Mouse (Mus musculus) liver, embryonic 13.5 days (tissue): Measurements from ENCODE around the gene Rps24. TPM values are rescaled to one million over a fixed set of nuclear protein-coding genes. Genes with fewer than 3 reads are reported as not detected.

Experiments used
- ATAC-seq: fragments of 200-750 bp; cut with Nextera tagmentation; 2 replicates; pipeline ENCODE4 v1.8.0; 2017; ENCODE audit warnings: low read depth, mild to moderate bottlenecking, moderate number of reproducible peaks, moderate library complexity
- DNase-seq: peaks from one replicate; pipeline ENCODE4 v3.0.0; 2022
- H3K27ac ChIP-seq: fragments of 300-500 bp; sonication (generic); 2 replicates; pipeline ENCODE4 v1.5.1; 2015; ENCODE audit warnings: moderate library complexity, mild to moderate bottlenecking, inconsistent platforms
- H3K27me3 ChIP-seq: fragments of 300-500 bp; sonication (generic); 2 replicates; pipeline ENCODE4 v1.6.1; 2015; ENCODE audit warnings: mild to moderate bottlenecking, inconsistent platforms
- H3K36me3 ChIP-seq: fragments of 300-500 bp; sonication (generic); 2 replicates; pipeline ENCODE4 v1.6.1; 2015; ENCODE audit warnings: mild to moderate bottlenecking, inconsistent platforms
- H3K4me1 ChIP-seq: fragments of 300-500 bp; sonication (generic); replicated peaks from 2 replicates; pipeline ENCODE4 v1.6.1; 2015; ENCODE audit warnings: inconsistent platforms
- H3K4me2 ChIP-seq: fragments of 300-500 bp; sonication (generic); 2 replicates; pipeline ENCODE4 v1.6.1; 2015; ENCODE audit warnings: inconsistent platforms, mild to moderate bottlenecking, moderate library complexity
- H3K4me3 ChIP-seq: fragments of 300-500 bp; sonication (generic); replicated peaks from 2 replicates; pipeline ENCODE4 v1.5.1; 2015; ENCODE audit warnings: mild to moderate bottlenecking, inconsistent platforms
- H3K9ac ChIP-seq: fragments of 300-500 bp; sonication (generic); 2 replicates; pipeline ENCODE4 v1.6.1; 2015; ENCODE audit warnings: mild to moderate bottlenecking, inconsistent platforms
- H3K9me3 ChIP-seq: fragments of 300-500 bp; sonication (generic); replicated peaks from 2 replicates; pipeline ENCODE4 v1.6.1; 2016; ENCODE audit warnings: inconsistent platforms
- WGBS: fragments of 180-500 bp; shearing (Covaris S2); methylation state at CpG from one replicate; pipeline ENCODE4 v1.1.7; 2015; ENCODE audit not compliant: insufficient replicate concordance; 5-methylcytosine and 5-hydroxymethylcytosine counted together
- polyA plus RNA-seq: library from polyadenylated mRNA; unstranded; fragments of >200 nt; fragmentation: Nextera tagmentation; extraction: Ambion mirVana; gene quantifications from 2 replicates; pipeline ENCODE4 v1.2.1, GENCODE M21; 2015

The Rps24 gene
- polyA plus RNA-seq, 1 experiment from 2014 or later = 724 TPM

DNA sequence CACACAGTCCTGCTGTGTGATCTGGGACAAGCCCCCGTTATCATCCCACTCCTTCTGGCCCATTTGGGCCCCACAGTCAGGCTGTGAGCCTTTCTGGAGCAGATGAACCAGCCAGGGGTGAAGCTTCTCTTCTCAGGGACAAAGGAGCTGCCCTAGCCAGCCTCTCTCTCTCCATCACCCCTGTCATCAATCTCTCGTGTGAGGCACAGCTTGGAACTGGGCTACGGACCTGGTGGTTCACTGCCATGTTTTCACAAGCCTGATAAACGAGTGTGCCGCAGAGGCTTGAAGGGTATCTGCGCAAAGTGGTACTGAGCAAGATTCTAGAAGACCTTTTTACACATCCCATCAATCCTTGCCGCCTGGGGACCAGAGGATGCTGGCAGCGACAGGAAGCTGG lies 34.7 kb downstream of the Rps24 start:
- no peaks in the 10 kb centered on the region for H3K27me3 ChIP-seq
- H3K36me3 ChIP-seq = no peaks in the 10 kb centered on the region
- H3K9me3 ChIP-seq = no peaks in the 10 kb centered on the region
- no peak overlapping the region for H3K4me3 ChIP-seq
- H3K27ac ChIP-seq = no peak overlapping the region
- ATAC-seq (no peak), DNase-seq (no peak)
- no peak overlapping the region for H3K9ac ChIP-seq
- no peak overlapping the region for H3K4me2 ChIP-seq
- 53% methylated on average over 8 of the region's 8 CpGs for WGBS
- H3K4me1 ChIP-seq = no peaks in the 10 kb centered on the region

DNA sequence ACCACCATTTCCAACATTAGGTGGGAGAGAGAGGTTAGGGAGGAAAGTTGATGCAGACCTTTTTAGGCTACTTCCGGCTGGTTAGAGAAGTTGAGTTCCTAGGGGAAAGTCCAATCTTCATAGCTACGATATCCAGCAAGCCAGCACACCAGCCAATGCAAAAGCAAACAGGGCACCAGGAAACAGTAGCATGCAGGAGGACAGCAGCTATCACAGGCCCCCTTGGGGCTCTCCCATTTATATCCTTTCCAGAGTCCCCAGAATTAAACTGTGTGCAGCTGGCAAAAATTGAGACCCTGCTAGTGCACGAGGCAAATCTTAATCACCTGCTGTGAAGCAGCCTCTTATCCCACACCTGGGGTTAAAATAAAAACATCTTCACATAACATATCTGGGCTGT lies 38.2 kb downstream of the Rps24 start:
- ATAC-seq (no peak), DNase-seq (no peak)
- WGBS = 55% methylated on average over 3 of the region's 3 CpGs
- no peaks in the 10 kb centered on the region for H3K4me1 ChIP-seq
- H3K4me2 ChIP-seq = no peak overlapping the region
- no peaks in the 10 kb centered on the region; the same call in 1 of the 2 replicates for H3K27me3 ChIP-seq
- H3K4me3 ChIP-seq = no peak overlapping the region
- H3K27ac ChIP-seq = no peak overlapping the region
- no peaks in the 10 kb centered on the region for H3K9me3 ChIP-seq
- H3K9ac ChIP-seq = no peak overlapping the region
- H3K36me3 ChIP-seq = no peaks in the 10 kb centered on the region

DNA sequence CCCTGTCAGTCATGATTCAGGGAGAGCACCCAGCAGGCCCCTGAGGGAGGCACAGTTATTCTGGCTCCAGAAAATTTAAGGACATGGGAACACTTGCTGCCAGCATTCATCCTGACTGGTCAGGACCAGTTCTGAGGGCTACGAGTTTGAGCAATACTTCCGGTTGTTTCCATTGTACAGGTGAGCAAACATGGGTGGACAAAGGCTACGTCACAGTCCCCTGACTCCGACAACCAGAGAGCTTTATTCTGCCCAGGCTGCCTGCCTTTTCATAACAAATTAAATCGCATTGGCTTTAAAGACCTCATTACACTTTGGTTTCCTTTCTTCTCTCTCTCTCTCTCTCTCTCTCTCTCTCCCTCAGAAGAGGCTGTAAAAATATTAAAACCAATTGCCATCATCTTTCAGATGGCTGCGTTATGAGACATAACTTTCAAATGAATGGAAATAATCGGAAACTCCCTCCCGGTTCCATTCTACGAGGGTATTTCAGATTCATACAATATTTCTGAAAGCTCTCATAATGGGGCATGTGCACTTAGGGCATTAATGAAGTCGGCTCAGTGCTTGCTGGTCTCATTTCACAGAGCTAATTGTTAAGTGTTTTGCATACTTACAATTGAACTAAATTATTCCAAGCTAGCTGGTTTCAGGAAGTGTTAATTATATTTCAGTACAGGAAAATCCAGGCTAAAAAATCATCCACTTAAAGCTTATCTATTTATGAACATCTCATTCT lies 38.9 kb downstream of the Rps24 start:
- Histone ChIP-seq H3K9me3 (no peaks in the 10 kb centered on the region), H3K4me2 (no peak overlapping the region), H3K4me1 (no peaks in the 10 kb centered on the region), H3K9ac (no peak overlapping the region), H3K27ac (no peak overlapping the region; the same call in 1 of the 2 replicates), H3K27me3 (no peaks in the 10 kb centered on the region; the same call in 1 of the 2 replicates), H3K4me3 (no peak overlapping the region), H3K36me3 (no peaks in the 10 kb centered on the region)
- ATAC-seq (peak; percentile 45; the same call in 1 of the 2 replicates), DNase-seq (no peak)
- WGBS = 71% methylated on average over 10 of the region's 10 CpGs

DNA sequence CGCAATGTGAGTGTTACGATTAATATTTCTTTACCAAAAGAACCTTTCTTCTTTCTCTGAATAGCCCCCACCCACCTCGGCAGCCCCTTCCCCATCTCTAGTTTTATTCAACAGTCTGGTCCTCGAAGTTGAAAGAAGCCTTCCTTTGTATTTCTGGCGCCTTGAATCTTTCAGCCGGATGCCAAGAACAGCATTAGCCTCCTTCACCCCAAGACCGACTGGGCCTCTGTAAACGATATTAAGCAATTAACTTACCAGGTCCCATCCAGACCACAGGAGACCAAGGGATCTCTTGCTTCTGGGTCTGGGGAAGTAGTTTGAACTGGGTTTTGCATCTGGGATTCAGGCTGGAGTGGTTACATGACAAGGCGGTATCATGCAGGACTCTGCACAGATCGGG lies 39.5 kb downstream of the Rps24 start:
- no peak for ATAC-seq
- H3K9me3 ChIP-seq = no peaks in the 10 kb centered on the region
- no peak overlapping the region for H3K27ac ChIP-seq
- no peaks in the 10 kb centered on the region; the same call in 1 of the 2 replicates for H3K27me3 ChIP-seq
- H3K4me1 ChIP-seq = no peaks in the 10 kb centered on the region
- H3K36me3 ChIP-seq = no peaks in the 10 kb centered on the region
- no peak overlapping the region for H3K9ac ChIP-seq
- no peak overlapping the region for H3K4me3 ChIP-seq
- 72% methylated on average over 10 of the region's 10 CpGs for WGBS
- no peak overlapping the region for H3K4me2 ChIP-seq
- no peak for DNase-seq

- WGBS = 16% methylated on average over 6 of the region's 6 CpGs
- no peak overlapping the region for H3K27ac ChIP-seq
- ATAC-seq (peak; percentile 41; the same call in 1 of the 2 replicates), DNase-seq (no peak)
- no peak overlapping the region for H3K9ac ChIP-seq
- H3K4me2 ChIP-seq = no peak overlapping the region
- no peaks in the 10 kb centered on the region for H3K9me3 ChIP-seq
- H3K27me3 ChIP-seq = no peaks in the 10 kb centered on the region; the same call in 1 of the 2 replicates
- H3K4me3 ChIP-seq = no peak overlapping the region
- no peaks in the 10 kb centered on the region for H3K36me3 ChIP-seq
- H3K4me1 ChIP-seq = no peaks in the 10 kb centered on the region
Measured at GRCm38 (mm10) chr14:24530228-24530627, 43.3 kb downstream of the Rps24 start.

DNA sequence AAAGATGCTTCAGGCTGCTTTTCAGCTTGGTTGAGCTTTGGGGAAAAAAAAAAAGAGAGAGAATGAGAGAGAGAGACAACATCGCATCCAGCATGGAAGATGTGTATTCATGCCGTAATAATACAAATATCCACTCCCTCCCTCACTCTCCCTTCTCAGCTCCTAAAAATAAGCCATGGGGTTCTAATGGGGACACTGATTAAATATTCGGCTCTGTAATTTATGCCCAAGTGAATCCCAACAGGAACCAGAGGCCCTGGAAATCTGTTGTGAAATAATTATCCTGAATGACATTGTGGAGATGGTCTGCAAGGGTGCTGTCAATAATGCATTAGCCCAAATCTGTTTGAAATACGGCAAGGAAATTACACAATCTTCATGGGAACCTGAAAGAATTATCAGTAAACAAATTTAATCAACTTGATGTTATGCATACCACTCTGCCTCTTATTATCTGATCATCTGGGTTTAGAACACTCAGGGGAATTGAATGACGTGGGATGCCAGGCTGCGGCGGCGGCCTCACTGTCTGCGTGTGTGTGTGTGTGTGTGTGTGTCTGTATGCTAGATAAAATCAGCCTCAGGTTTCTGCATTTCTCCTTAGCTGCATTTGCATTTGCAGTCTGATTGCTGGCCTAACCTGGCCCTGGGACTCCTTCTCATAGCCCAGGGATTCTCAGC lies 48.1 kb downstream of the Rps24 start:
- ATAC-seq = no peak

GRCm38 (mm10) chr14:24542901-24543300 lies 56.0 kb downstream of the Rps24 start:
- H3K9me3 ChIP-seq = 0 out of 2 replicates have a peak, but pooled peaks cover 7% of the 10 kb centered on the region
- H3K9ac ChIP-seq = no peak overlapping the region
- H3K27ac ChIP-seq = no peak overlapping the region
- 61% methylated on average over 4 of the region's 4 CpGs for WGBS
- ATAC-seq (no peak), DNase-seq (no peak)
- no peaks in the 10 kb centered on the region for H3K4me1 ChIP-seq
- H3K36me3 ChIP-seq = no peaks in the 10 kb centered on the region
- H3K4me2 ChIP-seq = no peak overlapping the region
- H3K27me3 ChIP-seq = no peaks in the 10 kb centered on the region
- H3K4me3 ChIP-seq = no peak overlapping the region

More for the DNA sequence above, 48.1 kb downstream of the Rps24 start:
- Histone ChIP-seq H3K9ac (no peak overlapping the region), H3K4me2 (no peak overlapping the region), H3K27ac (no peak overlapping the region), H3K9me3 (no peaks in the 10 kb centered on the region), H3K4me3 (no peak overlapping the region), H3K27me3 (no peaks in the 10 kb centered on the region; the same call in 1 of the 2 replicates), H3K4me1 (no peaks in the 10 kb centered on the region), H3K36me3 (no peaks in the 10 kb centered on the region)
- DNase-seq = no peak
- WGBS = 69% methylated on average over 9 of the region's 9 CpGs

DNA sequence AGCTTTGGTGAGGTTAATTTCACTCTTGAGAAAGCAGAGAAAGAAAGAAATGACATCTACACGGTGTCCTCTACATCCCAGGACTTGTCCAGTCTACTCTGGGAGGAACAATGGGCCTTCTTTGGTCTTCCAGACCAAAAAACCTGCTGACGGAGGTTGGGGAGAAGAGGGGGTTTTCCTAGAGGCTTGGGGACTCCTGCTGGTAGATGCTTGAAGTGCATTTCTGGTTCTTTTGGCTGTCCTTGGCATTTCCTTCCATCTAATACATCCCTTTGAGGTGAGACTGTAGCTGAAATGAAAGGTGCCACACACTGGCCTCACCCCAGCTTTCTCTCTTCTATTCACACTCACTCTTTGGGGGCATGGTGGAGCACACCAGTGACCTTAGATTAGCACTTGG lies 57.1 kb downstream of the Rps24 start:
- Histone ChIP-seq H3K4me2 (no peak overlapping the region), H3K36me3 (no peaks in the 10 kb centered on the region), H3K4me1 (no peaks in the 10 kb centered on the region), H3K4me3 (no peak overlapping the region), H3K9ac (no peak overlapping the region), H3K9me3 (0 out of 2 replicates have a peak, but pooled peaks cover 7% of the 10 kb centered on the region), H3K27me3 (no peaks in the 10 kb centered on the region), H3K27ac (no peak overlapping the region)
- DNase-seq = no peak
- ATAC-seq = no peak
- 20% methylated on average over 2 of the region's 2 CpGs for WGBS

Other genes with a start within 250 kb of the Rps24 start
- gene Dlg5, start 241.2 kb upstream of the Rps24 start, polyA plus RNA-seq = 1.1 and 1.6 TPM in 2 replicates
- not detected in 2 replicates for gene E330034G19Rik, start 193.9 kb upstream of the Rps24 start, polyA plus RNA-seq
- gene Polr3a, start 67 bp upstream of the Rps24 start, polyA plus RNA-seq = 7.2 and 8.7 TPM in 2 replicates